Mouse (Mus musculus) olfactory bulb, adult 2 months (tissue): Measurements from ENCODE around the gene Zfp524.

Experiments used
- CTCF ChIP-seq: fragments of 200-500 bp; IDR thresholded peaks from 2 replicates; pipeline ENCODE4 v1.5.1; 2012; ENCODE audit warnings: low read depth, mild to moderate bottlenecking, low read length, moderate library complexity; ENCODE audit not compliant: insufficient read depth
- POLR2A ChIP-seq: fragments of 200-500 bp; IDR thresholded peaks from 2 replicates; pipeline ENCODE4 v1.6.1; 2012; ENCODE audit warnings: mild to moderate bottlenecking, low read depth, low read length, moderate library complexity; ENCODE audit not compliant: insufficient read depth

DNA sequence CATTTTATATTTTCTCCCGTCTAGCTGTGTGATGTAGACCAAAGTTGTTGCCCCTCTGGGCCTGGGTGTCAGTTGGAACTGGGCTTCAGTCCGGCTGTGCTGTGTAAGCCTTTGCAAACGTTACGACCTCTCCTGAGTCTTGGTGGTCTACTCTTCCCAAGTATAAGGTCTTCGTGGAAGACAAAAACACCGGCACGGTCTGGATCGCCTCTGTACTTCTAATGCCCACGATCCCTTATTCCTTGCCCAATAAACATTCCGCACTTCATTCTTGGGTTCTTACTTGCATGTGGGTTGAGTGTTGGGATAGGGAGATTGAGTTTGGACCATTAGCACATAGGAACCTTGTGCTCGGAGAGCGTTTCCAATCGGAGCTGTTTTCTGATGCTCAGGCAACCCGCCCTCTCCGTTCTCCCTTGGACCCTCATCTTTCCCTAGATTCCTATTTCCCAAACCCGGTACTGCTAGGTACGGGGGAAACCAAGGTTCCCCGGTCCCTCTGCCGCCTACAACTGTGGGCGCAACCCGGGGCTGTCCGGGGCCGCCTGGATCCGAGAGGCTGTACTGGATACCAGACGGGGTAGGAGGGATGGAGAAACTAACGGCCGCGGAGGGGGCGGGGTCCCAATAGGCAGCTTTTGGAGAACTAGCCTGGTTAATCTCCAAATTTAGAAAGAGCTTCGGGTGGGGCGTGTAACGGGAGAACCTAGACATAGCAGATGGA is 39.4 kb downstream of the Zfp524 start:
- no peak for TF ChIP-seq POLR2A
- TF ChIP-seq CTCF = no peak
